Mouse (Mus musculus): Measurements from ENCODE around the gene Nedd9. TPM values are rescaled to one million over a fixed set of nuclear protein-coding genes. Genes with fewer than 3 reads are reported as not detected.

Gene Nedd9
- polyA plus RNA-seq, 1 experiment = 60.8 TPM

DNA sequence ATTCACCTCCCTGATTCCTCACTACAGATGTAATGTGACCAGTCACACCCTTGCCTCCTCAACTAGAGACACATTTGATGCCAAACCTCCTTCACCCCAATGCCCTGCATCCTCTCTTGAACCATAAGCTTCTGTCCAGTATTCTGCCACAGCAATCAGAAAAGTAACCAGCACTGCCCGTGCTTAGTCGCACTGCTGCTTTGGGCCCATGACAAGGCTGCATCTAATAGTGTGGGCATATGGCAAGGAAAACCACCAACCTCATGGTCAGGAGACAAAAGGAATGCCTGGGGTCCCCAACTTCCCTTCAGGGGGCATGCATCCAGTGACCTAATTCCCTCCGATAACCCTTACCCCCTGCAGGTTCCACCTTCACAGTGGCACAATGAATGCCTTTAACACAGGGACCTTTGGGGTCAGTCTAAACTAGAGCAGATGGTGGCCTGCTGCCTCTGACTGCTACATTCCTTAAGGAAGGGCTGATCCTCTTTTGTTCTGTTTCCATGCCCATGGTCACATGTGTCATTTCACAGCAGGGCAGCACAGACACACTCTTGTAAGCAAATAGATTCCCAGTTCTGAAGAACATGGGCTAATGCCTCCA is 4.7 kb downstream of the Nedd9 start:
- TF ChIP-seq CTCF (IDR thresholded peaks at IDR 0.05; ENCODE audit: insufficient read depth, low read length) (no peak), POLR2A (IDR thresholded peaks at IDR 0.05; ENCODE audit: borderline replicate concordance, extremely low read depth, low read depth, low read length) (no peak)
- Histone ChIP-seq H3K4me3 (replicated peaks; ENCODE audit: extremely low read depth, low read depth, low read length) (no peak overlapping the region), H3K4me1 (ENCODE audit: control insufficient read depth, insufficient read depth, low read length) (peaks cover 12% of the 10 kb centered on the region)
- 98% methylated on average over 3 of the region's 3 CpGs for WGBS
- no peak for DNase-seq

GRCm38 (mm10) chr13:41479737-41480435 is 7.3 kb downstream of the Nedd9 start:
- Histone ChIP-seq H3K4me1 (ENCODE audit: control insufficient read depth, insufficient read depth, low read length) (peaks cover 10% of the 10 kb centered on the region), H3K4me3 (replicated peaks; ENCODE audit: extremely low read depth, low read depth, low read length) (no peak overlapping the region)
- DNase-seq = no peak
- TF ChIP-seq POLR2A (IDR thresholded peaks at IDR 0.05; ENCODE audit: borderline replicate concordance, extremely low read depth, low read depth, low read length) (no peak), CTCF (IDR thresholded peaks at IDR 0.05; ENCODE audit: insufficient read depth, low read length) (no peak)
- WGBS = 66% methylated on average over 14 of the region's 15 CpGs

- TF ChIP-seq CTCF (IDR thresholded peaks at IDR 0.05; ENCODE audit: insufficient read depth, low read length) = no peak
- Histone ChIP-seq H3K4me3 (replicated peaks; ENCODE audit: extremely low read depth, low read depth, low read length) (no peak overlapping the region), H3K4me1 (ENCODE audit: control insufficient read depth, insufficient read depth, low read length) (peaks cover 12% of the 10 kb centered on the region)
- WGBS = 42% methylated on average over 4 of the region's 4 CpGs
- no peak for DNase-seq
Observed at GRCm38 (mm10) chr13:41476216-41476615, 10.9 kb downstream of the Nedd9 start.

DNA sequence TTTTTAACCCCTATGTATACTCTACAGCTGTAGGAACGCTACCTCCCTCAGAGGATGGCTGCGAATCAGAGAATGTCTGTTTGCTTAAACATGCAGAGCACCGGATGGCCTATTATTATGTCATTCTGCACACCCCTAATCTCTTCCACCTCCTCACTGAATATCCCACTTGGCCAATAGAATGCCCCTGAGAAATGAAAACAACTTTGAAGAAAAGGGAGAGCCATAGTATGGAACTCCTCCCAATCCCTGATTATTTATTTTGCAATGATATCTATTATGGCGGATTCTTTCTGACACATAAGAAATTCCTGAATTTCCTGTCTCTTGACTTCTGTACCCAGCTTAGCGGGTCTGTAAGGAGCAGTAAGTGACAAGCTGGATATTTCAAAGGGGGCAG is 12.8 kb downstream of the Nedd9 start:
- Histone ChIP-seq H3K4me3 (replicated peaks; ENCODE audit: extremely low read depth, low read depth, low read length) (no peak overlapping the region), H3K4me1 (ENCODE audit: control insufficient read depth, insufficient read depth, low read length) (peaks cover 10% of the 10 kb centered on the region; the same call in 1 of the 2 replicates)
- DNase-seq = no peak
- no peak for TF ChIP-seq POLR2A (IDR thresholded peaks at IDR 0.05; ENCODE audit: borderline replicate concordance, extremely low read depth, low read depth, low read length)
- no peak for TF ChIP-seq CTCF (IDR thresholded peaks at IDR 0.05; ENCODE audit: insufficient read depth, low read length)
- 60% methylated on average over 5 of the region's 5 CpGs for WGBS

- WGBS = 79% methylated on average over 4 of the region's 4 CpGs
- no peak for DNase-seq
- H3K4me3 ChIP-seq (replicated peaks; ENCODE audit: extremely low read depth, low read depth, low read length) = no peak overlapping the region
- H3K4me1 ChIP-seq (ENCODE audit: control insufficient read depth, insufficient read depth, low read length) = peaks cover 12% of the 10 kb centered on the region
- no peak for TF ChIP-seq POLR2A (IDR thresholded peaks at IDR 0.05; ENCODE audit: borderline replicate concordance, extremely low read depth, low read depth, low read length)
- TF ChIP-seq CTCF (IDR thresholded peaks at IDR 0.05; ENCODE audit: insufficient read depth, low read length) = no peak
Observed at GRCm38 (mm10) chr13:41473504-41473903, 13.7 kb downstream of the Nedd9 start.

- H3K4me3 ChIP-seq (replicated peaks; ENCODE audit: extremely low read depth, low read depth, low read length) = no peak overlapping the region
- TF ChIP-seq POLR2A (IDR thresholded peaks at IDR 0.05; ENCODE audit: borderline replicate concordance, extremely low read depth, low read depth, low read length) (no peak), CTCF (IDR thresholded peaks at IDR 0.05; ENCODE audit: insufficient read depth, low read length) (no peak)
- H3K4me1 ChIP-seq (ENCODE audit: control insufficient read depth, insufficient read depth, low read length) = peaks cover 16% of the 10 kb centered on the region
- no peak for DNase-seq
- 47% methylated on average over 5 of the region's 5 CpGs for WGBS
Observed at GRCm38 (mm10) chr13:41472878-41473424, 14.2 kb downstream of the Nedd9 start.

- Histone ChIP-seq H3K4me3 (replicated peaks; ENCODE audit: extremely low read depth, low read depth, low read length) (no peak overlapping the region), H3K4me1 (ENCODE audit: control insufficient read depth, insufficient read depth, low read length) (peaks cover 29% of the 10 kb centered on the region)
- no peak for TF ChIP-seq POLR2A (IDR thresholded peaks at IDR 0.05; ENCODE audit: borderline replicate concordance, extremely low read depth, low read depth, low read length)
- TF ChIP-seq CTCF (IDR thresholded peaks at IDR 0.05; ENCODE audit: insufficient read depth, low read length) = no peak
- DNase-seq = no peak
- 49% methylated on average over 5 of the region's 5 CpGs for WGBS
Observed at GRCm38 (mm10) chr13:41468277-41468676, 18.9 kb downstream of the Nedd9 start.

- H3K4me1 ChIP-seq (ENCODE audit: control insufficient read depth, insufficient read depth, low read length) = peaks cover 26% of the 10 kb centered on the region
- 58% methylated on average over 2 of the region's 2 CpGs for WGBS
- no peak overlapping the region for H3K4me3 ChIP-seq (replicated peaks; ENCODE audit: extremely low read depth, low read depth, low read length)
- TF ChIP-seq POLR2A (IDR thresholded peaks at IDR 0.05; ENCODE audit: borderline replicate concordance, extremely low read depth, low read depth, low read length) (no peak), CTCF (IDR thresholded peaks at IDR 0.05; ENCODE audit: insufficient read depth, low read length) (no peak)
- DNase-seq = no peak
Observed at GRCm38 (mm10) chr13:41467036-41467435, 20.1 kb downstream of the Nedd9 start.

GRCm38 (mm10) chr13:41466616-41467015 is 20.5 kb downstream of the Nedd9 start:
- no peak for TF ChIP-seq POLR2A (IDR thresholded peaks at IDR 0.05; ENCODE audit: borderline replicate concordance, extremely low read depth, low read depth, low read length)
- no peak for TF ChIP-seq CTCF (IDR thresholded peaks at IDR 0.05; ENCODE audit: insufficient read depth, low read length)
- H3K4me1 ChIP-seq (ENCODE audit: control insufficient read depth, insufficient read depth, low read length) = peaks cover 28% of the 10 kb centered on the region
- H3K4me3 ChIP-seq (replicated peaks; ENCODE audit: extremely low read depth, low read depth, low read length) = no peak overlapping the region
- 39% methylated on average over 4 of the region's 4 CpGs for WGBS
- DNase-seq = no peak

DNA sequence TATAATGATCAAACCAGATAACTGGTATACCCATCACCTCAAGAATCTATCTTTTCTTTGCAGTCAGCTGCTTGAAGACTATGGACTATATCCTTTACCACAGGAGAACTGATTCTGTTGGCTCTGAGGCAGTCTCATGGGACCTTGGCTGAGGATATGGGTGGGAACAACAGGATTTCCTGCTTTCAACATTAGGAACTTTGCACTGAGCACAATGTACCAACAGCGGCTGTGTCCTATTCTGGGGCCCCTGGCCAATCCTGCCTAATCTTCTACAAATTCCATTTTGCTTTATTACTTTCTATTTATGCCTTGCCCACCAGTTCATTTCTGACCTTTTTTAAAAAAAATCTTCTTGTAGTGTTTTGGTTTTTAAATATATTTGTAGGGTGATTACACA is 21.0 kb downstream of the Nedd9 start:
- Histone ChIP-seq H3K4me3 (replicated peaks; ENCODE audit: extremely low read depth, low read depth, low read length) (no peak overlapping the region), H3K4me1 (ENCODE audit: control insufficient read depth, insufficient read depth, low read length) (peaks cover 32% of the 10 kb centered on the region)
- TF ChIP-seq CTCF (IDR thresholded peaks at IDR 0.05; ENCODE audit: insufficient read depth, low read length) (no peak), POLR2A (IDR thresholded peaks at IDR 0.05; ENCODE audit: borderline replicate concordance, extremely low read depth, low read depth, low read length) (0 out of 2 replicates have a peak, but pooled peaks have one; percentile 17)
- 62% methylated on average over 1 of the region's 1 CpGs for WGBS
- DNase-seq = no peak

All from lung, adult 2 months (tissue).